Mouse (Mus musculus) cerebellum, adult (tissue): Measurements from ENCODE around the gene Afmid.
A peak's percentile ranks its signal among the peaks of the same experiment; 100 is the strongest.

ENCODE experiments used
- ATAC-seq: cut with Nextera tagmentation; 2 replicates; pipeline ENCODE4 v1.9.2; 2017; ENCODE audit warnings: mild to moderate bottlenecking, moderate library complexity, mixed read lengths; ENCODE audit not compliant: insufficient number of reproducible peaks, low FRiP score, low TSS enrichment

Afmid gene

GRCm38 (mm10) chr11:117875681-117876080 lies 50.0 kb downstream of the Afmid start:
- no peak for ATAC-seq

DNA sequence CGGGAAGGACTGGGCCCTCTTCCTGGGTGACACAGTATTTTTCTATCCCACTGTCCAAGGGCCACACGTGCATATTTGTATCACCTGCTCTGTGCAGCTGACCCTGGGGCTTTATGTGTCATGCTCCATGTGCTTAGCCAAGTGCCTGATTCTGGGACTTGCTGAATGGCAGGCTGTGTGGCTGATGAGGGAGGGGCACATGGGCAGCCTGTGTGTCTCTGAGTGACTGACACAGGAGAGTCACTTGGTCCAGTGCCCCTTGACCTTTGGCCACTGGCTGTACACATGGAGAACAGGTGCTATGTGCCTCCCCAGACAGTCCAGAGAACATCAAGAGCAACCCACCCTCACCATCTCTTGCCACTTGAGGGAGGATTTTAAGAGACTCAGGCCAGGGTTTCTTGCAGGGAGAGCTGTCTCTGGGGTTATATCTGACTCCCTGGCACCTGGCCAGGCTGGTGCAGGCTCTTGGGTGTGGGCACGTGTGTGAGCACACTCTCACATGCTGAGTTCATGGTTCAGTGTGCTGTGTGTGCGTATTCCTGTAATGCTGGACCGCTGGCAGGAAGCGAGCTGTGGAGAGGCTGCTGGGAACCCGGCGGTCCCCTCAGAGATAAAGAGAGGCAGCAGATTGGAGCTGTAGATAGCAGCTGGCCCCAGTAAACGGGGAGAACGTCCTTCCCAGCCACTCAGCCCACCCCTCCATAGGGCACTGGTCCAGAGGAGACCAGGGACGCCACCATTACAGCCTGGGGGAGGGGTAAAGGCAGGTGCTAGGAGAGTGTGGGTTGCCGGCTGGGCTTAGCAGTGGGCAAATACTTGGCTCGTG lies 52.4 kb downstream of the Afmid start:
- ATAC-seq = no peak

DNA sequence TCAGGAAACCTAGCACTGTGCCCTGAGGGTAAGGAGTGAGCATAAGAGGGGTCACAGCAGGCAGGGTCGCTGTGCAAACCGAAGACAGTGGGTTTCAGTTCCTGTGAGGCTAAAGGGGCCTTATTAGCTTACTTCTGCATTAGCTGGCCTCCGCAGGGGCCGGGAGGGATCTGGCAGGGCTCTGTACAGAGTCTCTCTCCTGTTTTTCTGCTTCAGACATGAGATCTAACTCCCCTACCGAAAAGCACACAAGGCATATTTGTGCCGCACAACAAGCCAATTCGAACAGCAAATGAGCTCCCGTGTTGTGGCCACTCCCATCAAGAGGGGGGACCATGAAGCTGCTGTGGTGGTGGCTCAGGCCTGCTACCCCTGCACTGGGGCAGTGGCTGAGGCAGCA lies 53.2 kb downstream of the Afmid start:
- ATAC-seq = no peak

DNA sequence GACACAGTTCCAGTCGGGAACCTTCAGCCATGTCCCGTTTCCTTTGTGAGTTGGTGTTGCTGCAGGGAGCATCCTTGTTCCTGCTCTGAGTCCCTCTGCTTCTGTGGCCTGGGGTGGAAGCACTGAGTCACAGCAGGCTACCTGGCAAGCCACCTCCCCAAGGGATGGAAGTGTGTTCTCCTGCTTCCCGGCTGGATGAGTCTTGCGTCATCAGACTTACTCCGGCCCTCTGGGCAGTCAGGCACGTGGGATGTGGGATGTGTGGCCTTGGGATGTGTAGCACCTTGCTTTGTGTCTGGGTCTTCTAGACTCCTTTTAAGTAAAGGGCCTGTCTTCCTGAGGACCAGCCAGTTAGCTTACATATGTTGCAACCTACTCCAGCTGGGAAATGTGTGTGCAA lies 54.0 kb downstream of the Afmid start:
- ATAC-seq = no peak

DNA sequence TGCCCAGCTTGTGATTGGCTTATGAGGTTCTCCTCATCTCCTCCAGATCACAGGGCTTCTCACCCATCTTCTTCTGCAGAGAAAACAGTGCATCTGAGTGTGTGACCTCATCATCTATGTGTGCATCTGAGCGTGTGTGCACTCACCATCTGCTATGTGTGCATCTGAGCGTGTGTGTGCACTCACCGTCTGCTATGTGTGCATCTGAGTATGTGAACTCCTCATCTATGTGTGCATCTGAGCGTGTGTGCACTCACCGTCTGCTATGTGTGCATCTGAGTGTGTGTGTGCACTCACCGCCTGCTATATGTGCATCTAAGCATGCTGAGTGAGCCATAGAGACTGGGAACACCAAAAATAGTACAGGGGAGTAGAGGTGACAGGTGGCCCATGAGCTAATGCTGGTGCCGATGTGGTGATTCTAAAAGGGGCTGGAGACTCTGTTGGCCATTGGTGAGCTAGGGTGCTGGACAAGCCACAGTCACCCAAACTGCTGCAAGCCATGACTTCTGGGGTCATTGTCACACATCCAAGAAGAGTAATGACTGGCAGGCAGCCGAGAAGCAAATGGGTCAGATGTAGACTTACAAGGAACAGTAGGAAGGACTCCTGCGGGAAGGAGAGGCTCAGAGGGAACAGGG lies 54.7 kb downstream of the Afmid start:
- ATAC-seq = peak; percentile 37; the same call in 1 of the 2 replicates

DNA sequence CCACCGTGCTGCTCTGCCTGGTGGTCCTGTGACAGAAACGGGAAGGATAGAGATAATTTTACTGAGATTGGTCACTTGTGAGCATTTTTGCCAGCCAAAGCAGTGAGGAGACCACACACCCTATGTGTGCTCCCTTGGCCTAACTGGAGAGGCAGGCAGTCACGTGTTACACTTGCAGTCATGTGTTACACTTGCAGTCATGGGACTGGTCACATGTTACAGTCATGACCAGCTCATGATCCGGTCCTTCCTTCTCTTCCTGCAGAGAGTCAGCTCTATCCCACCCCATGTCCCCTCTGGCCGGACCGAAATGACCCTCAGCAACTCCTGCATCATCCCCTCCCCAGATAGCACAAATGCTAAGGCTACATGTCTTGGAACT lies 55.2 kb downstream of the Afmid start:
- ATAC-seq = no peak

DNA sequence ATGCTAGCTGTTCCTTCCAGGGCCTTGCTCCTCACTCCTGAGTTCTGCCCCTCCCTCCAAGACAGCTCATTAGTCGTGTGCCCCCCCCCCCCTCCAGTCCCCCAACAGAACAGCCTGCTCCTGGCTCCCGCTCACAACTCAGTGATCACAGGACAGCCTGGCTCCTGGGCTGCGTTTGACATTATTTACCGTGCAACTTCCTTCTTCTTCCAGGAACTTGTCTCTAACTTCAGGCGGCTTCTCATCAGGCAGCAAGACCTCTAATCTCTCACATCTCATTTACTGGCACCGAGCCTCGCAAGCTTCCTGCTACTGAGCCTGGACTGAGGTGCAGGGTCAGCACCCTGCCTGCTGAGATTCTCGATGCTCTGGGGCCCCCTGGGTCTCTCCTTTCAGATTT lies 56.1 kb downstream of the Afmid start:
- no peak for ATAC-seq

DNA sequence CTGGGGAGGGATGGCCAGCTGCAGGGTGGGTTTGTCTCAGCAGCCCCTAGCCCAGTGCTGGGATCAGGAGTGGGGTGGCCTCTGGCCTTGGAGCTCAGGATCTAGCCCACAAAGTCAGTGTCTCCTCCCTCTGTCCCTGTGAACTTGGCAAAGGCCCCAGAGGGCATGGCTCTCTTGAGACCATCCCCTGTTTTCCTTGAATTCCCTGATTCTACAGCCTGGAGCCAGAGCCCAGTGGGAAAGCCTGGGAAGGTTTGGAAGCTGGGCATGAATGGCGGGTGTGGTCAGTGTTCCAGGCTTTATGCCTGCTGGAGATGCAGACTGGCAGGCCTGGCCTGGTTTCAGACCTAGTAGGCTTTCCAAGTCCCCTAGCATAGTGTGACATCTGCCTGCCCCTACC lies 56.5 kb downstream of the Afmid start:
- ATAC-seq = no peak

GRCm38 (mm10) chr11:117886000-117886399 lies 60.3 kb downstream of the Afmid start:
- ATAC-seq = no peak

GRCm38 (mm10) chr11:117888168-117888852 lies 62.6 kb downstream of the Afmid start:
- no peak for ATAC-seq

DNA sequence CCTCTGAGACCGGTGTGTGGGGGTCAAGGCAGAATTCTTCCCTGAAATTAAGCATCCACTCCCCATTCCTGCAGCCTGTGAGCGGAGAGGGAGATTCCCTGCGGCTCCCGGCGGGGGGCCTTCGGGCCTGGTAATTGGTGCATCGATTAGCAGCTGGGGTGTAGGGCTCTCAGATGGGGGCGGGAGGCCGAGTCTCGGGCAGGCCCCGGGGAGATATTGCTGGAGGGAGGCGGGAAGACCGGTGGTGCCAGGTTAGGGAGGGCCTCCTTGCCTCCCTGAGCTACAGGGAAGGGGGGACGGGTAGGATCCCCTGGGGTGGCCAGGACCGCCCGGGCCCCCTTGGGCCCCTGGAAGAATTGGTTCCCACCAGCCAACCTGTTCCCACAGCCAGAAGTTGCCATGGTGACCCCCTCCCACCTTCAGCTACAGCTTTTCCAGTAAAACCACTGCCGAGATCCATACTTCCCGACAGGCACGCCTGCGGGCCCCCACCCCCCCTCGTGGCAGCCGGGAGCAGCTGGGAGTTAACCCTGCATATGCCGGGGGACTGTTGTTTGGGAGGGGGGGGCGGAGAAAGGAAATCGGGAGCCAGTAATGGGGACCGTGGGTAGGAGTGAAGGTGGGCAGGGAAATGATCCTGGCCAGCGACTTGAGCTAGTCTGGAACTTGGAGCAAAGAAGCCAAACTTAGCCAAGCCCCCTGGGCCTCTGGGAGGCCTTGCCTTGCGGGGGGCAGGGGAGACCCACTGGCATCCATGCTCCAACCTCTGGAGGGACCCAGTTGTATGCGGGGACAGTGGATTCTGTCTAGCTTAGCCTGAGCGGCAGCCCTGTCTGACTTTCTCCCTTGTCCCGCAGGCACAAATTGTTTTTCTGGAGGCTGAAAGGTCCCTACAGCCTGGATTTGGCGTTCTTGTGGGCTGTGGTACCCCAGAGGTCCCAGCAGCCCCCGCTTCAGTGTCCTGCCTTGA lies 63.4 kb downstream of the Afmid start:
- ATAC-seq = no peak
